Mouse (Mus musculus): ENCODE measurements around the gene Igfn1. TPM values are rescaled to one million over a fixed set of nuclear protein-coding genes. Genes with fewer than 3 reads are reported as not detected.

Igfn1 gene
- polyA plus RNA-seq, 1 experiment from 2014 or later: not detected

Other genes starting within 250 kb of the Igfn1 start
- 62.8 and 63.2 TPM in 2 replicates for gene Phlda3, start 240.2 kb downstream of the Igfn1 start, polyA plus RNA-seq (2015; fragmentation: Nextera tagmentation; extraction: Ambion mirVana)
- gene Tnni1, start 226.9 kb downstream of the Igfn1 start, polyA plus RNA-seq (2015; fragmentation: Nextera tagmentation; extraction: Ambion mirVana): 92.3 and 105 TPM in 2 replicates
- gene Lad1, start 187.7 kb downstream of the Igfn1 start, polyA plus RNA-seq (2015; fragmentation: Nextera tagmentation; extraction: Ambion mirVana): 14.1 and 16.2 TPM in 2 replicates
- gene Tnnt2, start 170.0 kb downstream of the Igfn1 start, polyA plus RNA-seq (2015; fragmentation: Nextera tagmentation; extraction: Ambion mirVana): 130 and 158 TPM in 2 replicates
- 0.57 and 1.0 TPM in 2 replicates for gene Pkp1, start 87.1 kb downstream of the Igfn1 start, polyA plus RNA-seq (2015; fragmentation: Nextera tagmentation; extraction: Ambion mirVana)
- 163 and 171 TPM in 2 replicates for gene Tmem9, start 1.8 kb upstream of the Igfn1 start, polyA plus RNA-seq (2015; fragmentation: Nextera tagmentation; extraction: Ambion mirVana)
- not detected in 2 replicates for gene Ascl5, start 44.5 kb upstream of the Igfn1 start, polyA plus RNA-seq (2015; fragmentation: Nextera tagmentation; extraction: Ambion mirVana)
- 0.29 and 1.0 TPM in 2 replicates for gene Cacna1s, start 46.4 kb upstream of the Igfn1 start, polyA plus RNA-seq (2015; fragmentation: Nextera tagmentation; extraction: Ambion mirVana)
- gene Kif21b, start 125.0 kb upstream of the Igfn1 start, polyA plus RNA-seq (2015; fragmentation: Nextera tagmentation; extraction: Ambion mirVana): 2.2 and 2.6 TPM in 2 replicates
- gene Mroh3, start 206.5 kb upstream of the Igfn1 start, polyA plus RNA-seq (2015; fragmentation: Nextera tagmentation; extraction: Ambion mirVana): 0.24 TPM in 1 of 2 replicates, not detected in the other
- 15.2 and 15.3 TPM in 2 replicates for gene Inava, start 227.9 kb upstream of the Igfn1 start, polyA plus RNA-seq (2015; fragmentation: Nextera tagmentation; extraction: Ambion mirVana)

Measured in lung, embryonic 16.5 days (tissue).